Mouse (Mus musculus): ENCODE measurements around the gene Ifnar2. TPM values are rescaled to one million over a fixed set of nuclear protein-coding genes. Genes with fewer than 3 reads are reported as not detected.

Ifnar2 gene
- polyA plus RNA-seq, 1 experiment from 2014 or later, result 73.4 TPM

Other genes starting within 250 kb of the Ifnar2 start
- gene Olig2, start 147.3 kb upstream of the Ifnar2 start, polyA plus RNA-seq (2015; fragmentation: Nextera tagmentation; extraction: Ambion mirVana), result 0.05 TPM in 1 of 2 replicates, not detected in the other
- 0.13 and 0.16 TPM in 2 replicates for gene Olig1, start 103.0 kb upstream of the Ifnar2 start, polyA plus RNA-seq (2015; fragmentation: Nextera tagmentation; extraction: Ambion mirVana)
- gene Gm21970, start 18.9 kb downstream of the Ifnar2 start, polyA plus RNA-seq (2015; fragmentation: Nextera tagmentation; extraction: Ambion mirVana), result not detected in 2 replicates
- 42.7 and 44.1 TPM in 2 replicates for gene Il10rb, start 33.4 kb downstream of the Ifnar2 start, polyA plus RNA-seq (2015; fragmentation: Nextera tagmentation; extraction: Ambion mirVana)
- gene Ifnar1, start 112.5 kb downstream of the Ifnar2 start, polyA plus RNA-seq (2015; fragmentation: Nextera tagmentation; extraction: Ambion mirVana), result 30.2 and 40.9 TPM in 2 replicates
- 38.1 and 41.6 TPM in 2 replicates for gene Ifngr2, start 174.3 kb downstream of the Ifnar2 start, polyA plus RNA-seq (2015; fragmentation: Nextera tagmentation; extraction: Ambion mirVana)
- gene Tmem50b, start 225.0 kb downstream of the Ifnar2 start, polyA plus RNA-seq (2015; fragmentation: Nextera tagmentation; extraction: Ambion mirVana), result 33.9 and 38.5 TPM in 2 replicates
- gene Dnajc28, start 246.2 kb downstream of the Ifnar2 start, polyA plus RNA-seq (2015; fragmentation: Nextera tagmentation; extraction: Ambion mirVana), result 2.3 and 3.3 TPM in 2 replicates

Data from thymus, postnatal 0 days (tissue).